Mouse (Mus musculus): ENCODE measurements at regions not wholly inside any gene's neighbourhood (a gene's known extent, or its start where the extent isn't known, plus 50 kb on each side); places are given as distances from the start of the nearest gene placed in this dataset.

GRCm38 (mm10) chr1:182690323-182690722, 58.7 kb downstream of the Ccdc185 start:
- DNase-seq (ENCODE audit: low read depth, low spot score), result no peak

GRCm38 (mm10) chr1:182689741-182690140, 59.2 kb downstream of the Ccdc185 start:
- no peak for DNase-seq (ENCODE audit: low read depth, low spot score)

- DNase-seq (ENCODE audit: low read depth, low spot score), result no peak
Observed at GRCm38 (mm10) chr1:182687146-182687545, 61.8 kb downstream of the Ccdc185 start.

- peak; percentile 90 for DNase-seq (ENCODE audit: low read depth, low spot score)
Observed at GRCm38 (mm10) chr1:182686231-182686630, 62.7 kb downstream of the Ccdc185 start.

- DNase-seq (ENCODE audit: low read depth, low spot score), result no peak
Observed at GRCm38 (mm10) chr1:182682591-182683252, 66.3 kb downstream of the Ccdc185 start.

Measured in A20 (cell line).